Mouse (Mus musculus) left cerebral cortex, postnatal 25 days (tissue): ENCODE results near the gene 4930447C04Rik. TPM values are rescaled to one million over a fixed set of nuclear protein-coding genes. Genes with fewer than 3 reads are reported as not detected.
A peak's percentile ranks its signal among the peaks of the same experiment; 100 is the strongest.

Experiments
- DNase-seq, 2 experiments: peaks; one replicate each; pipeline ENCODE4 v3.0.0; 2022; ENCODE audit warnings: low spot score in 2 of 2, mixed read lengths in 1 of 2
- intact Hi-C: fragments of 180-260 bp; cut with DNase I; formaldehyde crosslinking; loops from one replicate; pipeline ENCODE4 v1.15.1; 2025
- total RNA-seq, 2 experiments: library from RNA; stranded (reverse); gene quantifications; 2 replicates each; pipeline ENCODE4 v1.2.3; 2021

The 4930447C04Rik gene
- total RNA-seq: 1 to 10 TPM; 4.9 to 9.6 TPM

DNA sequence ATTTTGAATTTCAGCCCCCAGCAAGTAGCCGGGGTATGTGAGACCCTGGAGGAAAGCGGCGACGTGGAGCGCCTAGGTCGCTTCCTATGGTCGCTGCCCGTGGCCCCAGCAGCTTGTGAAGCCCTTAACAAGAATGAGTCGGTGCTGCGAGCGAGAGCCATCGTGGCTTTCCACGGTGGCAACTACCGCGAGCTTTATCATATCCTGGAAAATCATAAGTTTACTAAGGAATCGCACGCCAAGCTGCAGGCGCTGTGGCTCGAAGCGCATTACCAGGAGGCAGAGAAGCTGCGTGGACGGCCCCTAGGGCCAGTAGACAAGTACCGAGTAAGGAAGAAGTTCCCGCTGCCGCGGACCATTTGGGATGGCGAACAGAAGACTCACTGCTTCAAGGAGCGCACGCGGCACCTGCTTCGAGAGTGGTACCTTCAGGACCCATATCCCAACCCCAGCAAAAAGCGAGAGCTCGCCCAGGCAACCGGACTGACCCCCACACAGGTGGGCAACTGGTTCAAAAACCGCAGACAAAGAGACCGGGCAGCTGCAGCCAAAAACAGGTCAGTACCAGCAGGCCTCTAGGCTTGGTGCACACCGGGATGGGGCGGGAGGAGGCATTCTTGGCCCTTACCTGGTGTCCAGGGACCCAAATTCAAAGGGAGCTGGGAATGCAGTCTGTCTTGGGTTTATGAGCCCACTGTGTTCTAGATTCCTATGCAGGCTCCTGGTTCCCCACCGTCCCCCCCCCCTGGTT, at the start of gene 4930447C04Rik:
TSS of gene 4930447C04Rik (minus strand) at position 704 of the 751 bp plus-strand sequence.
- intact Hi-C loops: loop anchor here (5.0 kb wide), 1 partner anchor 88 kb away; no protein-coding TSS in a partner anchor

DNA sequence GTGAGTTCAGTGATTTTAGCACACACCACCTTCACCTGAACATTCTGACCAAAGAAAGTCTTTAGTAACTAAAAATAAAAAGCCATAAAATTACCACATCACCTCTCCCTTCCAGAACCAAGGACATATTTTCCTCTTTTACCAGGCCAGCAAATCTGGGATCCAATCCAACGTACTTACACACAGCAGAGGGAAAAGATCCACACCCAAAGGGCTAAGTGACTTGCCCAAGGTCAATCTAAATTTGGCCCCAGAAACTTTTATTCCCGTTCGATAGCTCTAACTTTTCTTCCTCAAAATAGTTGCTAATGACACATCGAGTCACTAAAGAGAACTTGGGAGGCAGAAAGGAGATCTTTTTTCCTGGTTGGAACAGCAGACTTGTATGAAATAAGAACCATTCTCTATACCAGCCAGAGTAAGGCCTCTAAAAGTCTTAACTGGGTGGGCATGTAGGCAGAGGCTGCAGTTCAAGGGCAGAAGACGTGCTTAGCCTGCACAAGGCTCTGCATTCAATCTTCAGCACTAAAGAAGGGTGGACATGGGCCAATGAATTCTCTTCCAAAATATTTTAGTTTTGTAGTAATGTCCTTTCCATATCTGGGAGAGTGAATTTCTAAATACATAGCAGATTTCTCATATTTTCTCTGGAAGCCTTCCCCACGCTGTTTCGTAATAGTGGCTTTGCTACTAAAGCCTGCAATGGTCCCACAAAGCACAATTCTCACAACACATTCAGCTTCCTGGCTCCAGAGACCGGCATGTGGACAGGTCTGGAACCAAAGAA, 42.7 kb upstream of the 4930447C04Rik start:
- no peak for DNase-seq
- intact Hi-C loops: no loop called here

More for the DNA sequence above, at the start of gene 4930447C04Rik:
- DNase-seq: no peak

GRCm38 (mm10) chr12:72982616-72983015, 42.0 kb upstream of the 4930447C04Rik start:
- DNase-seq: no peak
- intact Hi-C loops: no loop called here

DNA sequence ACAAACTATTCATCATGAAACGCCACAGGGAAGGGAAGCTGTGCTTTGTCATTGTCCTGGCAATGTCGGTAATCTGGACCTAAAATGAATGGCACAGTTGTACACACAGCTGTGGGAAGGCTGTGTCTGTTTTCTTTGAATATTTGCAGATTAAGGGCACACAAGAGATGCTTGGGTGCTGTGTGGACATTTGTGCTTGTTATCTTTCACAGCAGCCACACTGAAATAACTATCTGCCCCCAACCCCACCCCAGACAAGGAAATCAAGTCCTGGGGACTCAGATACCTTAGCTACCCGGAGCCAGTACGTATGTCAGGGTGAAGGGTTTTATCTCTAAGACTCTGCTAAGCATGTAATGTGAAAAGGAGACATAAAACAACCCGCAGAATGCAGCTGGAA, 38.7 kb upstream of the 4930447C04Rik start:
- no peak for DNase-seq
- intact Hi-C loops: loop anchor here (5.0 to 10.0 kb wide), 3 partner anchors 284 to 517 kb away; no protein-coding TSS in a partner anchor

- DNase-seq: no peak
- intact Hi-C loops: loop anchor here (5.0 to 10.0 kb wide), 3 partner anchors 283 to 516 kb away; no protein-coding TSS in a partner anchor
Measured at GRCm38 (mm10) chr12:72977851-72978250, 37.3 kb upstream of the 4930447C04Rik start.

DNA sequence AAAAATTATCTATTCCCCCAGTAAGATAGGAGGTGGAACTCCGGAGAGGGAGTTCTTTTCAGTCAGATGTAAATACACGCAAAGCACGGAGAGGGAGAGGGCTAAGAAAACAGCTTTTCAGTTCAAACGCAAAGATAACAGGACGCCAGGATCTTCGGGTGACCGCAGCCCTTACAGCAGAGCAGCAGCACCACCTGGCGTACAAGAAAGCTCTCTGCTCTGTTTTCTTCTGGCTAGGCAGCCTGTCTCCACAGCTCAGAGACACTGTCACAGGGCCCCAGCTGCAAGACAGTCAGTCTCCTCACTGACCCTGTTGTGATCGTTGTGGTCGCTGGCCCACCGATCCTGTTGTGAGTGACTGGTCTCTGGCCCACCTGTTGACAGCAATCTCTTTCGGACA, 36.1 kb upstream of the 4930447C04Rik start:
- intact Hi-C loops: loop anchor here (1.0 to 10.0 kb wide), 4 partner anchors 129 to 514 kb away; no protein-coding TSS in a partner anchor
- peak; percentile 69 to 81 for DNase-seq

DNA sequence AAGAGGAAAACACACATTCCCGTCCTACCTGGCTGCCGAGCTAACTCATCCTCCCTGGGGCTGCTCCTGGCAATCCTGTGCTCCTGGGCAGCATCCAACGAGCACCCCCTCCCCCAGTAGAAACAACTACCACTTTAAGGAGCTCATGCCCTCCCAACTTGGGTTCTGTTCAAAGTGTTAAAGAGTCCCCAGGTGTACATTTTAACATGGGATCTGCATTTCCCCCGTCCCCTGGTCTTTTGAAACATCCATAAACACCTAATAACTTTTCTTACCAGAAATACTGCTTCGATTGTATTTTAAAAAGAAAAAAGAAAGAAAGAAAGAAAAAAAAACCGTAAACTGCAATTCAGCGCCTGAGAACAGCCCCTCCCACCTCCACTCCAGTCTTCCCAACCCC, 35.6 kb upstream of the 4930447C04Rik start:
- intact Hi-C loops: loop anchor here (1.0 to 10.0 kb wide), 4 partner anchors 129 to 514 kb away; no protein-coding TSS in a partner anchor
- DNase-seq: no peak

GRCm38 (mm10) chr12:72973161-72973560, 32.6 kb upstream of the 4930447C04Rik start:
- peak; percentile 37 to 63 for DNase-seq
- intact Hi-C loops: loop anchor here (10.0 kb wide), 2 partner anchors 278 to 458 kb away; no protein-coding TSS in a partner anchor

DNA sequence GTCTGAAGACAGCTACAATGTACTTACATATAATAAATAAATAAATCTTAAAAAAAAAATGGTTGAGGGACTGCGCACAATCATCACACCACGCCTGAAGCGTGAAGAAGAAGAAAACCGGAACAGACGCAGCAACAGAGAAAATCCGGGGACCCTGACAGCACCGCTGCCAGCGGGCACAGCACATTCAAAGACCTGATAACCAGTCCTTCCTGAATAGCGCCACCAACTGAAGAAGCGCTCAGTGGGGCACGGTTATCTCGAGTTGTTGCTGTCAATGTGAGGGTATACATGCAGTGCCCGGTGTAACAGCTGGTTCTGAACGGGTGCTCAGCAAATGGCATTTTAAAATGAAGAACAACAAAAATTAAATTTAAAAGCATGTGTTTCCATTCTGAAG, 30.0 kb upstream of the 4930447C04Rik start:
- DNase-seq: no peak
- intact Hi-C loops: loop anchor here (10.0 kb wide), 2 partner anchors 276 to 456 kb away; no protein-coding TSS in a partner anchor

DNA sequence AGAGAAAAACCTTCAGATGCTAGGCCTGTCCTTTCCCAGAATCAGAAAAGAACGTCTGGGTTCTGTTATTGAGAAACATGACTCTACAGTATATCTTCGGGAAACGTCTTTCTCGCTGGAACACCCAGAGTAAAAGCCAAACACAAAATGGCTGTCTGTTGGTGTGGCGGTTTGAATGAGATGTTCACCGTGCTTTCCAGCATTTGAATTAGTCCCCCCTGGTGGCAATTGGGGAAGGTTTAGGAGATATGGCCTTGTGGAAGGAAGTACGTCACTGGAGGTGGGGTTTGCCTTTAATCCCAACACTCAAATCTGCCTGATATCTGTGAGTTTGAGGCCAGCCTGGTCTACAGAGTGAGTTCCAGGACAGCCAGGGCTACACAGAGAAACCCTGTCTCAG, 27.0 kb upstream of the 4930447C04Rik start:
- intact Hi-C loops: no loop called here
- DNase-seq: no peak

GRCm38 (mm10) chr12:72962761-72963160, 22.2 kb upstream of the 4930447C04Rik start:
- intact Hi-C loops: no loop called here
- no peak for DNase-seq

GRCm38 (mm10) chr12:72958446-72958845, 17.9 kb upstream of the 4930447C04Rik start:
- DNase-seq: no peak
- intact Hi-C loops: no loop called here

DNA sequence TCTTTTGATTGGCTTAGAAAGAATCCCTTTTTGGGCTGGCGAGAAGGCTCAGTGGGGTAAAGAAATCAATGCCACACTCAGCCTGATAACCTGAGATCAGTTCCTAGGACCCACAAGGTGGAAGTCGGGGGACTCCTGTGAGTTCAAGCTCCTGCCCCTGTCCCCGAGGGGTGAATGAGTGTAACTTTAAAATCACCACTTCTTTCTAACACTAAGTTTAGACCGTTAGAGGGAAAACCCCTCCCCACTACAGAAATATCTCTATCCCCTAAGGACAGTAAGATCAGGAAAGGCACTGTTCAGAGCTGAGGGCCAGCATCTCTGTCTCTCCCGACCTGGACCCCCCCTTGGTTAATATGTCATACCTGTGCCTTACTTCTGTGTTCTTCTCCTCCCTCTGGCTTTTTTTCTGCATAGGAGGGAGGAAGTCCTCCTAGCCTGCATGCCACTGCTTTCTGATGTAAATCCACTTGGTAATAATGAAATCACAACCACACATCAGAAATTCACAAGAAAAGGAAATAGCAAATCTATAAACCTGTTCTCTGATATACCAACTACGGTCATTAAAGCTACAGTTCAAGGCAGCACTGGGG, 17.4 kb upstream of the 4930447C04Rik start:
- intact Hi-C loops: no loop called here
- DNase-seq: no peak

DNA sequence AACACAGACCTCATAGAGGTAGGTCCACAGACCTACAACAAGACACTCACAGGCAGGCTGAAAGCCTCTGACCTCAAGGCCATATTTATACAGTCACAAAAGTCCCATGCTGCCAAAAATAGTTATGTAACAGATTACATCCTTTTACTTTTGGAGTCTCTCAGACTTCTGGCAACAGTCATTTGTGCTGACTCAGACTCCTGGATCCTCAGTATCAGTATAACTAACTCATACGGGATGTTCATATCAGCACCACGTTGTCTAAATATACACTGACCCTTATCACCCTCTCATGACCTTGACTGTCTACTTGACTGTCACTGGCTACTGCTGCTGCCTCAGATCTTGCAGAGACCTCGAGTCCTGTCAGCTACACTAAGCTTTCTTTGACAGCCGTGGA, 14.3 kb upstream of the 4930447C04Rik start:
- intact Hi-C loops: no loop called here
- DNase-seq: no peak

DNA sequence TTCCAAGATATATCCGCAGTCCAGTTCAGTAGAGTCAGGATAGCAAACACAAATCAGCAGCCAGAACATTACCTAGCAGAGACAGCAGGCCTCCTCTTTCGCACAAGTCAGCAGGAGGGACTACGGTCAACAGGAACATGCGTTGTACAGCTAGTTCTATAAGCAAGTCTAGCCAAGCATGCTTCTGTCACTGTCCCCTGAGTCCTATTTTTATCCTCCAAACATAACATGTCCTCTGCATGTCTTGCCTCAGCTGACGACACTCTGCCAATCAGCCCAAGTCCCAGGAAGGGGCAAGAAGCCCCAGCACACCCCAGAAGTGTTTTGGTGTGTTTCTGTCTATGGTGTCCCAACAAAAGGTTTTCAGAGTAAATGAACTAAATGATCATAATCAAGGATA, 13.3 kb upstream of the 4930447C04Rik start:
- DNase-seq: no peak
- intact Hi-C loops: no loop called here

DNA sequence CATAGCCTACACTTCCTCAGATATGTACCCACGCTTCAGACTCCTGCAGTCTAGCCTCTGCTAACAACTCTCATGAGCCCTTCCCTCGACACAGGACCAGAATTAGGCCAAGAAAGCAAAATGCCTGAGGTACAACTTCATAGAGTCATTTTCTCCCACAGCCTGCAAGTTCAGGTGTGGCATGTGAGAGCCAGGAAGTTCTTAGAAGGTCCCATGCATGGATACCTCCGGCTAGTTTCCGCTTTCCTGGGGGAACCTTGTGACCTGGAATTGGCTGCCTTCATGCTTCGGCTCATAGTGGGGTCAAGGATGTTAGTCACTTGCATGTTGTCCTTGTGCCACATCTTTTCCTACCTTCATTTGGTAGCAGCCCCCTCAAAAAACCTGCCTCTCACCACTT, 12.5 kb upstream of the 4930447C04Rik start:
- DNase-seq: no peak
- intact Hi-C loops: no loop called here

DNA sequence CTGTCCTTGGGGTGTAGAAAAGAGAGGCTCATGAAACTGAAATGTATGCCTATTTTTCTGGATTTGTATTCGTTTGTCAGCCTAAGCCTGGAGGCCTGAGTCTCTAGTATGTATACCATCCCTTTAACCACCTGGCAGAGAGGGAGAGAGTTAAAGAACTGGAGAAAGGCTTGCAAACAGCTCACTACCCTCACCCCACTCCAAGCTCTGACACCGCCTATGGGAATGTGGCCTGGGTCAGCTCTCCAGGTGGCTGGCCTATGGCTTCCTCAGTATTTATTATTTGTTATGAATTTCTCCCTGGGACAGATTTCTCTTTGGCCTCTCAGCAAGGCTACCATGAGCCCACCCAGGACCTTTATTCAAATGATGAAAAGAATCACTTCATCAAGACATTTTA, 6.8 kb upstream of the 4930447C04Rik start:
- intact Hi-C loops: no loop called here
- DNase-seq: no peak

DNA sequence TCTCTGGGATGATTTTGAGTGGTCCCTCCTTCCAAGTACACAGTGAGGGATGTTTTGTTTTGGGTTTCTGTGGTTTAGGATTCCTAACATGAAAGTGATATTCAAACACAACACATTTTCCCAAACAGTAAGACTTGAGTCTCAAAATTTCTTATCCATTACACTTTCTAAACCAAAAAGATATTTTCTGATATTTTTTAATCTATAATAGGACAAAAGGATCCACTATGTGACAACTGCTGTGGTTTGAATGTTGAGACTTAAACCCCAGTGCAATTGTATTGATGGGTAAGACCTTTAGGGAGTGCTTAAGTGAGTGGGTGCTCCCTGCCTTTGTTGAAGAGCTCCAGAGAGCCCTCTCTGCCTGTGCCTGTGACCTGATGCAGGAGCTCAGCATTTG, 6.2 kb upstream of the 4930447C04Rik start:
- intact Hi-C loops: no loop called here
- no peak for DNase-seq

DNA sequence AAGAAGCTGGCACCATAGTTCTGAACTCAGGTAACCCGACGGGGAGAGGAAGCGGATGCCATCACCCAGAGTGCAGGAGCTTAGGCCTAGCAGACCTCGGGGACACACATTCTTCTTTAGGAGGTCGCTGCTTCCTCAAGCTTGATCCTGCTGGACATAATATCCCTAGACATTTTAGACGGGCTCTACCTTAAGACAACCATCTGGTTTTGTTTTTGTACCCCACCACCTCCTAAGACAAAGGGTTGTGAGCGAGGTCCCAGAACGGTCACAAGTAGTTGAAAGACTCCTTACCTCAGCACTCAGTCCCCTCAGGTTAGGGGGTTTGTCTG, 5.5 kb upstream of the 4930447C04Rik start:
- intact Hi-C loops: no loop called here
- no peak for DNase-seq
